Mouse (Mus musculus): ENCODE measurements around the gene Spem2.

DNA sequence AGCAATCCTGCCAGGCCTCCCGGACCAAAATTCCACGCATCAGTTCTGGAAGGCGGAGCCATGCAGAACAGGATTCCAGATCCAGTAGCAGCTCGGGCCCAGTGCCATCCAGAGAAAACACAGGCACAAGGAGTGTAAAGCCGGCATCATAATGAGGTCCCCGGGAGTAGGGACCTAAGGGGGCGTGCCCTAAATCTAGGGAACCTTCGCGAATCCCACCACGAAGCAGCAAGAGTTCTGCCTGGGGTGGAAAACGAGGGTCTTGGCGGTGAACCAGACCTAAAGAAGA is 13.7 kb downstream of the Spem2 start:
- TF ChIP-seq EP300 (IDR thresholded peaks at IDR 0.05) (no peak), CTCF (IDR thresholded peaks at IDR 0.05) (no peak)
